Mouse (Mus musculus): ENCODE results near the gene Nemp2.

DNA sequence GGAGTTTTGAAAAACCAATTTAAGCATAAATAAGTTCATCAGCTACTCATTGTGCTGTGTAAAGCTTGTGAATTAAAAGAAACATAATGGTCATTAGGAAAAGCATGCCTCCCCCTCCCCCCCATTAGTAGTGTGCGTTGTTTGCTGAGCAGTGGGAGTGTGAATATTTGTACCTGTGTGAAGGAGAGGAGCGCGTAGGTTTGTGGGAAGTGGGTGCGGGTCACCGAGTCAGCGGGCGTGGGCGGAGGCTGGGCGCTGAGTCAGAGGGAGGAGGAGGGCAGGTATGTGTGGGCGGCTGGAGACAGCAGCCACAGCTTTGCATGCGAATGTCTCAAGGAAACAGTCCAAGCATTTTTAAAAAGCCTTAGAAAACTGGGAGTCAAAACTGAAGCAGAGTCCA lies 32.7 kb upstream of the Nemp2 start:
- no peak for TF ChIP-seq CTCF (IDR thresholded peaks at IDR 0.05; ENCODE audit: low read depth)
- TF ChIP-seq EP300 (IDR thresholded peaks at IDR 0.05; ENCODE audit: low read depth): no peak

Measured in liver, postnatal 0 days (tissue).